Mouse (Mus musculus) thymus, postnatal 4 days (tissue): ENCODE results near the gene Ccnc.

Source experiments
- DNase-seq: peaks from one replicate; pipeline ENCODE4 v3.0.0; 2021

Gene Ccnc

GRCm38 (mm10) chr4:21807204-21807603 is 79.7 kb downstream of the Ccnc start:
- DNase-seq, result no peak
